Mouse (Mus musculus): ENCODE data around the gene Arhgef11.
"Not testable (repeated sequence)": the region's sequence is repeated elsewhere in the genome, so short reads cannot be mapped to it uniquely, and the experiment has no call there.

Arhgef11 gene

GRCm38 (mm10) chr3:87616957-87617810 is at the start of gene Arhgef11:
Gene Arhgef11 (plus strand): TSS chr3:87617559.
- DNase-seq (ENCODE audit: low read depth, low spot score): peak; percentile 89

GRCm38 (mm10) chr3:87568681-87569080 is 48.7 kb upstream of the Arhgef11 start:
- no peak for DNase-seq (ENCODE audit: low read depth, low spot score)

- no peak for DNase-seq (ENCODE audit: low read depth, low spot score)
These were observed 41.6 kb upstream of the Arhgef11 start for GRCm38 (mm10) chr3:87575766-87576165.

GRCm38 (mm10) chr3:87582259-87582658 is 35.1 kb upstream of the Arhgef11 start:
- DNase-seq (ENCODE audit: low read depth, low spot score): no peak

- DNase-seq (ENCODE audit: low read depth, low spot score): no peak
These were observed 23.6 kb upstream of the Arhgef11 start for GRCm38 (mm10) chr3:87593793-87594192.

- DNase-seq (ENCODE audit: low read depth, low spot score): not testable (repeated sequence)
These were observed 22.0 kb upstream of the Arhgef11 start for GRCm38 (mm10) chr3:87595328-87595727.

- not testable (repeated sequence) for DNase-seq (ENCODE audit: low read depth, low spot score)
These were observed 16.3 kb upstream of the Arhgef11 start for GRCm38 (mm10) chr3:87601077-87601476.

- no peak for DNase-seq (ENCODE audit: low read depth, low spot score)
These were observed 1.0 kb upstream of the Arhgef11 start for GRCm38 (mm10) chr3:87616354-87616753.

GRCm38 (mm10) chr3:87617811-87618130 is 412 bp downstream of the Arhgef11 start:
- DNase-seq (ENCODE audit: low read depth, low spot score): peak; percentile 66

- DNase-seq (ENCODE audit: low read depth, low spot score): peak; percentile 24
These were observed 881 bp downstream of the Arhgef11 start for GRCm38 (mm10) chr3:87618240-87618639.

- DNase-seq (ENCODE audit: low read depth, low spot score): peak; percentile 45
These were observed 1.8 kb downstream of the Arhgef11 start for GRCm38 (mm10) chr3:87618981-87619710.

- DNase-seq (ENCODE audit: low read depth, low spot score): peak; percentile 54
These were observed 3.0 kb downstream of the Arhgef11 start for GRCm38 (mm10) chr3:87620218-87620891.

GRCm38 (mm10) chr3:87624899-87625298 is 7.5 kb downstream of the Arhgef11 start:
- DNase-seq (ENCODE audit: low read depth, low spot score): no peak

GRCm38 (mm10) chr3:87630899-87631298 is 13.5 kb downstream of the Arhgef11 start:
- DNase-seq (ENCODE audit: low read depth, low spot score): peak; percentile 61

GRCm38 (mm10) chr3:87631408-87631807 is 14.0 kb downstream of the Arhgef11 start:
- DNase-seq (ENCODE audit: low read depth, low spot score): no peak

- peak; percentile 50 for DNase-seq (ENCODE audit: low read depth, low spot score)
These were observed 18.2 kb downstream of the Arhgef11 start for GRCm38 (mm10) chr3:87635514-87635913.

- DNase-seq (ENCODE audit: low read depth, low spot score): peak; percentile 47
These were observed 26.1 kb downstream of the Arhgef11 start for GRCm38 (mm10) chr3:87643453-87643852.

GRCm38 (mm10) chr3:87646174-87646573 is 28.8 kb downstream of the Arhgef11 start:
- no peak for DNase-seq (ENCODE audit: low read depth, low spot score)

- DNase-seq (ENCODE audit: low read depth, low spot score): no peak
These were observed 31.7 kb downstream of the Arhgef11 start for GRCm38 (mm10) chr3:87649063-87649462.

GRCm38 (mm10) chr3:87658348-87658747 is 41.0 kb downstream of the Arhgef11 start:
- DNase-seq (ENCODE audit: low read depth, low spot score): no peak

GRCm38 (mm10) chr3:87659692-87660429 is 42.5 kb downstream of the Arhgef11 start:
- DNase-seq (ENCODE audit: low read depth, low spot score): peak; percentile 63
